In genomic region chr13:91217691-91218090, GRCm38 (mm10) we compare ENCODE assay signal across 17 mouse cellular contexts.
"Had no signal": no experiment of that assay in that cellular context is flagged by ENCODE, and none has a peak within 500 bp of the region (broad histone marks: within the 10 kb centered on the region; RNA-seq: fewer than 3 reads in every experiment).

No protein-coding gene starts in this region.

- ATAC-seq: liver, embryonic 12.5 days had no signal

- H3K9me3 ChIP-seq: limb, embryonic 10.5 days; limb, embryonic 13.5 days; liver, embryonic 12.5 days; liver, embryonic 15.5 days; lung, embryonic 15.5 days had no signal

- H3K9ac ChIP-seq: limb, embryonic 13.5 days; liver, embryonic 12.5 days; liver, embryonic 15.5 days; lung, embryonic 15.5 days had no signal

- H3K27me3 ChIP-seq: limb, embryonic 13.5 days; liver, embryonic 12.5 days; liver, embryonic 15.5 days; lung, embryonic 15.5 days had no signal

- H3K4me2 ChIP-seq: limb, embryonic 13.5 days; liver, embryonic 12.5 days; liver, embryonic 15.5 days; lung, embryonic 15.5 days had no signal

- H3K4me1 ChIP-seq: liver, embryonic 15.5 days had no signal

- H3K36me3 ChIP-seq: limb, embryonic 10.5 days; liver, embryonic 12.5 days; liver, embryonic 15.5 days; lung, embryonic 15.5 days had no signal

- DNase-seq: kidney, adult 9 months; kidney, postnatal 14 days; kidney, postnatal 4 days; layer of hippocampus, adult 9-11 months; liver; lung, adult 18-20 months; lung, postnatal 10 days; lung, postnatal 36 days; midbrain, embryonic 14.5 days; thymus, adult 2 months; thymus, postnatal 14 days; thymus, postnatal 4 days had no signal

- H3K4me3 ChIP-seq: limb, embryonic 10.5 days; limb, embryonic 13.5 days; liver, embryonic 12.5 days; liver, embryonic 15.5 days; lung, embryonic 15.5 days had no signal

- H3K27ac ChIP-seq: limb, embryonic 10.5 days; limb, embryonic 13.5 days; liver, embryonic 12.5 days; liver, embryonic 15.5 days; lung, embryonic 15.5 days had no signal
